Mouse (Mus musculus): ENCODE measurements at regions not wholly inside any gene's neighbourhood (a gene's known extent, or its start where the extent isn't known, plus 50 kb on each side); places are given as distances from the start of the nearest gene placed in this dataset.

DNA sequence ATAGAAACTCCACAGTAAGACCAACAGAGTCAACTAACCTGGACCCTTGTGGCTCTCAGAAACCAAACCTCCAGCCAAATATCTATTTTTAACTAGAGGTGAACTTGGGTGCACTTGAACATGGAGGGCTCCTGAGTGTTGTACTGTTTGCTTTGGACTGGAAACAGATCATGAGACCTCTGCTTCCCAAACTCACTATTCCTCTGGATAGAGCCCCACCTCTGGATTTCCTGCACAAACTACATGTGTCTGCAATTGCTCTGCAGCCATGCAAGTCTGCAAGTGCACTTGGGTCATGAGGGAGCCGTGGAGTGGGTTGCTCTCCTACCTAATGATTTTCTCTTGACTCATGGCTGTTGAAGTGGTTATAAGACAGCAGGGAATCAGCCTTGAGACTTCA, 759.9 kb upstream of the Fam160b2 start:
- intact Hi-C loops (cut with DNase I): no loop called here
- no peak for DNase-seq

DNA sequence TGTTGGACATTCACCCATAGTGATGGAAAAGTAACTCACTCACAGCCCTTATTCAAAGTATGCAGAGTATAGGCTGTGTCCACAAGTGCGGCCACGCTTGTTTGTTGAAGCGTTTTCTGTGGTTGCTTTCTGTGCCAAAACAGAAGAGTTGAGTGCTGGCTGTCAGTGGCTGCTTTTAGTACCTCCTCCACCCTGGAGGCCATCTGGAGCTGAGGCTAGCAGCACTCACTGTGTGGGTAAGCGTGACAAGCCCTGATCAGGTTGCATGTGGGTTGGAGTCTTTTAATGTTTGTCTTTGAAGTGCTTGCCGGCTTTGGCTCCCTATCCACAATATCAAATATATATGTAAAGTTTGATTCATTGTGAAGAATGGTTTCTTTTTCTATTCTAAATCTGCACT, 738.6 kb upstream of the Fam160b2 start:
- no peak for DNase-seq
- intact Hi-C loops (cut with DNase I): no loop called here

DNA sequence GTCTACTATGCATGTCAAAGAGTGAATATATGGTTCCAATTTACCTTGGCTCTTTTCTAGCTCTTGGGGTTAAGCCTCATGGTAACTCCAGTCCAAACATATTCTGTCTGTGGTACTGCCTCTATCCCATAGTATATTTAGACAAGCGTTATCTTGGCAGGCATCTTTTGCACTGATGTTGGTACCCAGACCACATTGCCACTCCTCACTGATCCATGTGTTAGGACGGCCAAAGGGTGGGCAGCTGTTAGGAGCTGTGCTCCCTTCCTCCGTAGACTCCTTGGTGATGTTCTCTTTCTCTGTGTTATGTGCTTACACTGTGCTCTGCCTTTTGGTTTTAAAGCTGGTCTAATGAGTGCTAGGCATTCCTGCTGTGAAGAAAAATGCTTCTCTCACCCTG, 737.3 kb upstream of the Fam160b2 start:
- DNase-seq: no peak
- intact Hi-C loops (cut with DNase I): no loop called here

- intact Hi-C loops (cut with DNase I): no loop called here
- DNase-seq: no peak
Observed at GRCm38 (mm10) chr14:71334022-71334421, 734.4 kb upstream of the Fam160b2 start.

DNA sequence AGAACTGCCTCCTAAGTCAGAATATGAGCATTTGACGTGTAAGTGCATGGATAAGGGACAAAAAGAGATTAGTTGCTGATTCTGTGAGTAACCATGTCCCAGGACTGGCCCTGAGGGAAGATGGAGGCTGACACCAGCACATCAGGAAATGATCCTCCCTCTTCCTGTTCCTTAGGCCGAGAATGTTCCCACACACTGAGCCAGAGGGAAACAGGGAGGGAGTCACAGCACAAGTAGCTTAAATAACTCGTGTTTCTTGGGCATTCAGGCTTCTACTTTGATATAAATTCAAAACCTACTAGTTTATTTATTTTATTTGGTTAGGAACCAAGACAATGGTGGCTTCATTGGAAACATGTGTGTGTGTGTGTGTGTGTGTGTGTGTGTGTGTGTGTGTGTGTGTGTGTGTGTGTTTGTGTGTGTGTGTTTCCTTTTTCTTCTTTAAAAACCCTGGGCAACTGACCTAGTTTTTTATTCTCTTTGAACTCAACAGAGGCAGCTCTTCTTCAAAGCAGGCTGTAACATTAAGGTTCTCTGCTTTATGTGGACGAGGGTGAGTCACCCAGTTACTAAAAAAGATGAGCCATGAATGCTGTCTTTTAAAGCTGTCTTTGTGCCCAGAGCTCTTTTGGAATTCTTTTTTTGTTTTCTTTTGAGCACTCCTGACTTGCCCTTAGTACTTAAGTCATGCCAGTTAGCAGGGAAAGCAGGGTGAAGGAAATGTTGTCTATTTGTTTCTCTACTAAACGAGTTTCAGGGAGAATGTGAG, 730.4 kb upstream of the Fam160b2 start:
- intact Hi-C loops (cut with DNase I): no loop called here
- DNase-seq: no peak

- intact Hi-C loops (cut with DNase I): no loop called here
Observed at GRCm38 (mm10) chr14:71327621-71328020, 728.0 kb upstream of the Fam160b2 start.

DNA sequence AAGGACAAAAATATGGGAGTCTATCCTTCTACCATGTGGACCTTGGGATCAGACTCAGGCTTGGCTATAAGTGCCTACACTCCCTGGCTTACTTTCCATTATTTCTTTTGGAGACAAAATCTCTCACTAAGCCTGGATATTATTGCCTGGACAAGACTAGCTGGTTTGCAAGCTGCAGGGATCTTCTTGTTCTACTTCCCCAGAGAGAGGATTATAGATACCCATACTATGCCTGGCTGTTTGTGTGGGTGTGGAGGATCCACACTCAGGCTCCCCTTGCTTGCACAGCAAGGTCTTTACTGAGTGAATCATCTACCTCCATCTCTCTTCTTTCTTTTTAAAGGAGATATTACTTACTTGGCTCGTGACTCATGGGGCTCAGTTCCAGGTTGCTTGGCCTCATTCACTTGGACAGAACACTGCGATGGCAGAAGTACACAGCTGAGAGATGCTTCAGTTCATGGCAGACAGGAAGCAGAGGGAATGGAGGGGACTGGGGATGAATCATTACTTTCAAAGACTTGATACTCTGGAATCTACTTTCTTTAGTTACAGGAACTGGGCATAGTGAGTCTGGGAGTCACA, 727.0 kb upstream of the Fam160b2 start:
- intact Hi-C loops (cut with DNase I): no loop called here
- DNase-seq: no peak

More at GRCm38 (mm10) chr14:71327621-71328020, 728.0 kb upstream of the Fam160b2 start:
- peak; percentile 38 for DNase-seq

DNA sequence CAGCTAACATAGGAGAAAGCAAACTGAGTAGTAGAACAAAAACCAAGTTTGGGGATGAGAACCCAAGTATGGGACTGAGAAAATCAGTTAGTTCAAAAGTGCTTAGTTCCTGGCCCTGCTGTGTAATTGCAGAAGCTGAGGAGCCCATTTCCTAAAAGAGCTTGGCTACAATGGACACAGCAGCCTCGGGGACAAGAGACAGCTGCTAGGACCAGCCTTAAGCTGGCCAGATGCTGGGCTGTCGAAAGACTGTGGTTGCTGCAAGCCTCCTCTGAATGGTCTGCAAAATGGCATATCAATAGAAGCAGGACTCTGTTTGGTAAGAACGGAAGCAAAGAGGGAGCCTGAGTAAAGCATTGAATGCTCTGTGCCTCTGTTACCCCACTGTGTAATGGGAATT, 715.6 kb upstream of the Fam160b2 start:
- intact Hi-C loops (cut with DNase I): no loop called here
- DNase-seq: no peak

GRCm38 (mm10) chr14:71299755-71300154, 700.1 kb upstream of the Fam160b2 start:
- DNase-seq: peak; percentile 45
- intact Hi-C loops (cut with DNase I): no loop called here

GRCm38 (mm10) chr14:71281568-71281967, 681.9 kb upstream of the Fam160b2 start:
- intact Hi-C loops (cut with DNase I): no loop called here
- no peak for DNase-seq

DNA sequence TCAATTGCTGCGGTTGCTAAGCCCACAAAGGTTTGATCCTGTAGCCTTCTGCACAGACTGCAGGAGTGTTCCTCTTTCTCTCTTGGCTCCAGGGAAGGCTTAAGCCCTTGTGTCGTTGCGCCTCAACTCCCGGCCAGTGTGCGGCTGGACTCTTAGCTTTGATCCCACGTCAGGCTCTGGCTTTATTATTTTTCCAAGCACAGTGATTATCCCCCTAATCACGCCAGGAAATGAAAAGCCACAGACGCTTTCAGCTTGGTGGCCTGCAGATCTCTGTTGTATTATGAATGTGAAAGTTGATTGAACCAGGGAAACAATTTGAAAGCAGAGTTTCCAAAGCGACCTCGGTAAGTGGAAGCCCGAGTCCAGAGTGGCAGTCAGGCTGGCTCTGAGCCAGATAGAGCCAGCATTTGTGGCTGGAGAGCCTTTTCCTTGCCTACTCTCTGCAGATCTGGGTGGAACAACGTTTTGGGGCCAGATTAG, 676.7 kb upstream of the Fam160b2 start:
- DNase-seq: peak; percentile 62
- intact Hi-C loops (cut with DNase I): no loop called here

- intact Hi-C loops (cut with DNase I): no loop called here
- no peak for DNase-seq
Observed at GRCm38 (mm10) chr14:71272470-71272869, 672.8 kb upstream of the Fam160b2 start.

GRCm38 (mm10) chr14:71257650-71258049, 658.0 kb upstream of the Fam160b2 start:
- no peak for DNase-seq

DNA sequence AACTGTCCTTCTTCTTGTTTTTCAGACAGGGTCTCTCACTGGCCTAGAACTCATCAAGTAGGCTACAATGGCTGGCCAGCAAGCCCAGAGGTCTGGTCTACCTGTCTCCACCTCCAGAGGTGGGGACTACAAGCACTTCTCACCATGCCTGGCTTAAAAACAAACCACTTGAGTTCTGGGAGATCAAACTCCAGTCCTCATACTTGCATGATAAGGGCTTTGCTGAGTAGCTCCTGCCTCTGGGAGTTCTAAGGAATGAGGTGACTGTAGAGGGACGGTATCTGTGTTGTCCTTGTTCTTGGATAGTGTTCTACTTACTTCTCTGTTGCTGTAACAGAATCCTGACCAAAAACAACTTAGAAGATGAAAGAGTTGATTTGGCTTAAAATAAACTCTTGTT, 654.6 kb upstream of the Fam160b2 start:
- no peak for DNase-seq
- intact Hi-C loops (cut with DNase I): no loop called here

More at GRCm38 (mm10) chr14:71257650-71258049, 658.0 kb upstream of the Fam160b2 start:
- intact Hi-C loops (cut with DNase I): no loop called here

DNA sequence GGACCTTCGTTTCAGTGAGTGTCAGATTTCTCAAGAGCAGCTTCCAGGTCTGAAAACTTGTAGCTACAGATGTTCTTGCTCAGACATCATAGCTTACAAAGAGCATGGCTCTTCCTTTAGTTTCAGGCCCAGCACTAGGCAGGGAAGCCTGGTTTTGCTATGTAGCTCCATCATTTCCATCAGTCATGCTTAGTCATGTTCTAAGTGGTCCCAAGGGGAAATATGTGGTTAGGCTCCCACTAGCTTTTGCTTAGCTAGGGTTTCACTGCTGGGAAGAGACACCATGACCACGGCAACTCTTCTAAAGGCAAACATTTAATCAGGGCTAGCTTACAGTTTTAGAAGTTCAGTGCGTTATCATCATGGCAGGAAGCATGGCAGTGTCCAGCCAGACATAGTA, 652.5 kb upstream of the Fam160b2 start:
- intact Hi-C loops (cut with DNase I): no loop called here
- no peak for DNase-seq

- intact Hi-C loops (cut with DNase I): no loop called here
- DNase-seq: no peak
Observed at GRCm38 (mm10) chr14:71251116-71251515, 651.5 kb upstream of the Fam160b2 start.

DNA sequence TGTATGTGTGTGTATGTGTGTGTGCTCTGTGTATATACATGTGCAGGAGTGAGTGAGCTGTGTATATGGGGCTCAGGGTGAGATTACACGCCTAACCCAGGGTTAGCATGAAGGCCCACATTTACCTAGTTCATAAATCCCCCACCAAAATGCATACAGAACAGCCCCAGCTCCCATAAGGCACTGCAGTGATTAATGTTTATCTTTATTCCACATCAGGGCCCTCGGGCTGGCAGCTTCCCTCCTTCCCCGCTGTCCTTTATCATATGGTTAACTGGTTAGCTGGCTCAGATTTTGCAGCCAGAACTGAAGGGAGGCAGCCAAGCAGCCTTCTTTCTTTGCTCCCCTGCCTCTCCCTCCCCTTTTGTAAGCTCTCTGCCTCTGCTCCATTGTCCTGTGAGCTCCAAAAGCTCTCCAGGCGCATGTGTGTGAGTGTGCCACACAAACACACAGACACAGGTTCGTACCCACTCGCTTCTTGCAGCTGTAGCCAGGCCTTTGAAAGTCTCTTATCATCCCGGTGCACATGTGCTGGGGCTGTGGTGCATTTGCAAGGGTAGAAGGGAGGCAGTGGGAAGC, 649.8 kb upstream of the Fam160b2 start:
- DNase-seq: peak; percentile 82
- intact Hi-C loops (cut with DNase I): no loop called here

DNA sequence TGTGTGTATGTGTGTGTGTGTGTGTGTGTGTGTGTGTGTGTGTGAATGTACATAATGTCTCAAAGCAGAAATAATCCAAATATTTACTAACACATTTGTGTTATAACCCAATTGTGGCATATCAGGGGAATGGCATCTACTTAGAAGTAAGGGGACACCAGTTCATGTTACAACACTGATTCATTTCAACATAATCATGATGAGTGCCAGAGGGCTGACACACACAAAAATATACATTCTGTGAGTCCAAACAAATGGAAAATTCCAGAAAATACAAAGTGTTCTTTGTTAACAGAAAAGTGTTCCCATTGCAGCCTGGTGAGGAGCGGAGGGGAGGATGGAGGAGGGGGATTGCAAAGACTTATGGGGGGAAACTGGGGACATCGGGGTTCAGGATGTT, 648.9 kb upstream of the Fam160b2 start:
- DNase-seq: no peak
- intact Hi-C loops (cut with DNase I): no loop called here

GRCm38 (mm10) chr14:71241655-71242390, 642.2 kb upstream of the Fam160b2 start:
- peak; percentile 29 for DNase-seq
- intact Hi-C loops (cut with DNase I): no loop called here

DNA sequence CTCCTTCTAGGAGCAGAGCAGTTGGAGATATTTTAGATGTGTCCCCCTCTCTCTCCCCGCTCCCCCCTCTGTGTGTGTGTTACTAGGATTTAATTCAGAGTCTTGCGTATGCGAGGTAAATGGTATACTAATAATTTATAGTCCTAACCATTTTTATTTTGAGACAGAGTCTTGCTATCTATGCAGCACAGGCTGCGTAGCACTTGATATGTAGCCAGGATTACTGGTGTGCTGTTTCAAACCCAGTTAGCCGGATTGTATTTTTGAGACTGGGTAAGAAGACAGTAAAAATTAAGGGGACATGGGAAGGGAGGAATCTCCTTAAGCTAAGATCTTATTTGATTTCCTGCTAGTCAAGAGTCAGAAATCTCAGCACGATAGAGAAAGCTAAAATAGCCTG, 636.6 kb upstream of the Fam160b2 start:
- intact Hi-C loops (cut with DNase I): no loop called here

GRCm38 (mm10) chr14:71234900-71235299, 635.3 kb upstream of the Fam160b2 start:
- no peak for DNase-seq

More for the DNA sequence above, 636.6 kb upstream of the Fam160b2 start:
- no peak for DNase-seq

More at GRCm38 (mm10) chr14:71234900-71235299, 635.3 kb upstream of the Fam160b2 start:
- intact Hi-C loops (cut with DNase I): no loop called here

All from left cerebral cortex, postnatal 4 days (tissue).